Mouse (Mus musculus) left cerebral cortex, postnatal 4 days (tissue): ENCODE data around the gene Zbtb7a. TPM values are rescaled to one million over a fixed set of nuclear protein-coding genes. Genes with fewer than 3 reads are reported as not detected.

Experiments
- microRNA-seq: library from miRNA; unstranded; fragments of <30 nt; microRNA quantifications from one replicate; pipeline ENCODE4 v1.2.0, GENCODE M21; 2022
- total RNA-seq, 2 experiments: library from RNA; stranded (reverse); gene quantifications; 2 replicates each; pipeline ENCODE4 v1.2.3; 2021

The Zbtb7a gene
- total RNA-seq, 2 experiments from 2014 or later = 23.3 to 24.7 TPM

Small RNAs within 50 kb of the gene (microRNA-seq; reads per million reads assigned to microRNA genes)
- gene Mir5615-1 (not detected), gene Mir5615-2 (not detected)

Other genes starting within 250 kb of the Zbtb7a start
- 100 to 1,000 TPM; 147 TPM for gene Timm13, start 234.3 kb upstream of the Zbtb7a start, total RNA-seq
- gene Lmnb2, start 217.0 kb upstream of the Zbtb7a start, total RNA-seq = 10 to 100 TPM; 28.5 to 35.7 TPM
- gene Gadd45b, start 205.1 kb upstream of the Zbtb7a start, total RNA-seq = 1 to 10 TPM; 5.3 to 6.2 TPM
- gene Gng7, start 120.3 kb upstream of the Zbtb7a start, total RNA-seq = 100 to 1,000 TPM in 1 of 2 experiments, 10 to 100 TPM in 1; 96.7 to 106 TPM
- 100 to 1,000 TPM; 104 to 111 TPM for gene Diras1, start 109.6 kb upstream of the Zbtb7a start, total RNA-seq
- 10 to 100 TPM; 57.8 to 59.8 TPM for gene Slc39a3, start 97.8 kb upstream of the Zbtb7a start, total RNA-seq
- gene Sgta, start 75.0 kb upstream of the Zbtb7a start, total RNA-seq = 100 to 1,000 TPM; 193 to 199 TPM
- gene Thop1, start 65.2 kb upstream of the Zbtb7a start, total RNA-seq = 10 to 100 TPM; 53.6 to 56.5 TPM
- under 1 TPM; 0.22 to 0.60 TPM for gene Creb3l3, start 36.3 kb upstream of the Zbtb7a start, total RNA-seq
- gene Map2k2, start 29.3 kb upstream of the Zbtb7a start, total RNA-seq = 100 to 1,000 TPM; 153 to 167 TPM
- gene Pias4, start 32.7 kb downstream of the Zbtb7a start, total RNA-seq = 10 to 100 TPM; 29.6 to 30.4 TPM
- 1,000 to 10,000 TPM; 1,312 to 1,322 TPM for gene Eef2, start 41.4 kb downstream of the Zbtb7a start, total RNA-seq
- gene Dapk3, start 47.8 kb downstream of the Zbtb7a start, total RNA-seq = 10 to 100 TPM; 62.7 to 62.9 TPM
- gene 4930442H23Rik, start 48.6 kb downstream of the Zbtb7a start, total RNA-seq = not detected
- under 1 TPM in 1 of 2 experiments, not detected in 1; 0.44 TPM for gene Nmrk2, start 66.8 kb downstream of the Zbtb7a start, total RNA-seq
- 100 to 1,000 TPM; 195 to 206 TPM for gene Atcay, start 95.6 kb downstream of the Zbtb7a start, total RNA-seq
- 10 to 100 TPM; 65.2 to 66.0 TPM for gene Zfr2, start 97.9 kb downstream of the Zbtb7a start, total RNA-seq
- 100 to 1,000 TPM; 132 to 140 TPM for gene Matk, start 117.7 kb downstream of the Zbtb7a start, total RNA-seq
- 10 to 100 TPM; 41.9 to 50.6 TPM for gene Mrpl54, start 131.7 kb downstream of the Zbtb7a start, total RNA-seq
- gene Apba3, start 131.7 kb downstream of the Zbtb7a start, total RNA-seq = 10 to 100 TPM; 22.6 to 28.2 TPM
- 1 to 10 TPM; 5.4 to 6.1 TPM for gene Tjp3, start 156.4 kb downstream of the Zbtb7a start, total RNA-seq
- 100 to 1,000 TPM; 295 to 304 TPM for gene Pip5k1c, start 157.7 kb downstream of the Zbtb7a start, total RNA-seq
- 10 to 100 TPM; 26.5 to 26.9 TPM for gene Cactin, start 185.9 kb downstream of the Zbtb7a start, total RNA-seq
- 1 to 10 TPM; 1.6 to 2.0 TPM for gene Tbxa2r, start 193.5 kb downstream of the Zbtb7a start, total RNA-seq
- under 1 TPM; 0.12 to 0.28 TPM for gene Gipc3, start 208.0 kb downstream of the Zbtb7a start, total RNA-seq
- gene Hmg20b, start 215.3 kb downstream of the Zbtb7a start, total RNA-seq = 10 to 100 TPM; 23.5 to 26.8 TPM
- 10 to 100 TPM; 29.6 to 29.7 TPM for gene Mfsd12, start 222.3 kb downstream of the Zbtb7a start, total RNA-seq
- 1 to 10 TPM; 1.3 to 1.4 TPM for gene 4930404N11Rik, start 230.6 kb downstream of the Zbtb7a start, total RNA-seq
- 100 to 1,000 TPM; 109 to 112 TPM for gene Fzr1, start 243.3 kb downstream of the Zbtb7a start, total RNA-seq
- gene Dohh, start 249.2 kb downstream of the Zbtb7a start, total RNA-seq = 10 to 100 TPM; 58.8 to 61.5 TPM
- gene Gm48551, start 249.2 kb downstream of the Zbtb7a start, total RNA-seq = 1 to 10 TPM; 3.7 to 4.4 TPM